Mouse (Mus musculus) cerebellum, adult 2 months (tissue): ENCODE results near the gene Nuak1.

Experiments
- CTCF ChIP-seq: fragments of 200-500 bp; IDR thresholded peaks from 2 replicates; pipeline ENCODE4 v1.5.1; 2011; ENCODE audit warnings: low read depth, mild to moderate bottlenecking, control low read depth, low read length, moderate library complexity, borderline replicate concordance; ENCODE audit not compliant: insufficient read depth
- POLR2A ChIP-seq: fragments of 200-500 bp; IDR thresholded peaks from 2 replicates; pipeline ENCODE4 v1.6.1; 2011; ENCODE audit warnings: low read length, control low read depth, borderline replicate concordance; ENCODE audit not compliant: insufficient read depth

DNA sequence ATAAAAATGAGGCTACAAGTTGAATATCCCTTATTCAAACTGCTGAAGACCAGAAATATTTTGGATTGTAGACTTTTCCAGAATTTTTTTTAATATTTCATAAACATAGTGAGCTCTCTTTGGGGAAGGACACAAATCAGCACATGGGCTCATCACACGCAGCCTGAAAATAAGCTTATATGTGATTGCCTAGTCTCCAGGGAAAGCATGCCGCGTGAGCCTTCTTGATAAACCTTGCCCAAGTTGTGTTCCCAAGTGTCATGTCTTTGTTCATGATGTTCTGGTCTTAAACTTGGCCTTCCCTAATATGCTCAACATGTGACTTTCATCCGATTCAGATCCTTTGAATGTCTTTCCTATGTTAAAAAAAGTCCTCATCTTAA lies 81.7 kb downstream of the Nuak1 start:
- TF ChIP-seq CTCF (no peak), POLR2A (no peak)
